Mouse (Mus musculus) lung, postnatal 0 days (tissue): ENCODE measurements around the gene Zglp1.

Source experiments
- CTCF ChIP-seq: IDR thresholded peaks from 2 replicates; pipeline ENCODE4 v1.5.1; 2016; ENCODE audit warnings: antibody characterized with exemption, mild to moderate bottlenecking
- EP300 ChIP-seq: IDR thresholded peaks from 2 replicates; pipeline ENCODE4 v1.6.1; 2016; ENCODE audit warnings: antibody characterized with exemption, mild to moderate bottlenecking, control low read depth

DNA sequence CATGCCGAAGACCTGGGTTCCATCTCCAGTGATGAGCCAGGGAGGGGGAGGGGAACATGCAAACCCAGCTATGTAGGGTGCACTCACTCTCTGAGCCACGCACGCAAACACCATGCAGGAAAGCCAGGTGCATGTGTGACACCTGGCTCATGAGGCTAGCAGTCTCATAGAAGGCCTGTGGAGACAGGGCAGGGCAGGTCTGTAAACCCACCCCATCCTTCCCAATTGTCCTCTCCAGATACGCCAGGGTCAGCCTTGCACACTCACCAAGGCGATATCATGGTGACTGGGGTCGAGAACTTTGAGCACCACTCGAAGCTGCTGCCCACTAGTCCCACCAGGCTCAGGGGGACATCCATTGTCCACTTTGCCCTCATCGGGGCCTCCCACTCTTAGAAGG lies 48.2 kb upstream of the Zglp1 start:
- no peak for TF ChIP-seq CTCF
- TF ChIP-seq EP300, result no peak
